Mouse (Mus musculus) layer of hippocampus, postnatal 36 days (tissue): ENCODE data around the gene Lrrn3. TPM values are rescaled to one million over a fixed set of nuclear protein-coding genes. Genes with fewer than 3 reads are reported as not detected.

Experiments used
- DNase-seq, 2 experiments: peaks; one replicate each; pipeline ENCODE4 v3.0.0; 2022
- total RNA-seq, 2 experiments: library from RNA; stranded (reverse); gene quantifications; 2 replicates each; pipeline ENCODE4 v1.2.3; 2021

Lrrn3 gene
- total RNA-seq = 10 to 100 TPM; 68.1 to 69.4 TPM

DNA sequence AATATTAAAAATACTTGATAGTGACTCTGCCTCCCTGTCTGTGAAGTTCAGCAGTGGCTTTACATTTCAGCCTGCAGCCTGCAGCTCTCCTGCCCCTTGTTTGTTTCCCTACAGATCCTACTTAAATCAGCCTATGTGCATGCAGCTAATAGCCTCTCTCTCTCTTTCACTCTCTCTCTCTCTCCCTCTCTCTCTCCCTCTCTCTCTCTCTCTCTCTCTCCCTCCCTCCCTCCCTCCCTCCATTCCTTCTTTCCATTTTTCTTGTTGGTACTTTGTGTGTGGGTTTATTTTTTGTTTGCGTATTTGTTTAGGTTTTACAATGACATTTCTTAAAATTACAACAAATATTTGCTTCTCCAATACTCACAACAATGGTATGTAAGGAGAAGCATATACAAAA, at the start of gene Lrrn3:
Lrrn3 (minus strand) TSS at position 101 of the 400 bp plus-strand sequence.
- DNase-seq = no peak

- no peak for DNase-seq
Measured at GRCm38 (mm10) chr12:41528410-41528809, 42.2 kb upstream of the Lrrn3 start.

- no peak for DNase-seq
Measured at GRCm38 (mm10) chr12:41526688-41527087, 40.5 kb upstream of the Lrrn3 start.

DNA sequence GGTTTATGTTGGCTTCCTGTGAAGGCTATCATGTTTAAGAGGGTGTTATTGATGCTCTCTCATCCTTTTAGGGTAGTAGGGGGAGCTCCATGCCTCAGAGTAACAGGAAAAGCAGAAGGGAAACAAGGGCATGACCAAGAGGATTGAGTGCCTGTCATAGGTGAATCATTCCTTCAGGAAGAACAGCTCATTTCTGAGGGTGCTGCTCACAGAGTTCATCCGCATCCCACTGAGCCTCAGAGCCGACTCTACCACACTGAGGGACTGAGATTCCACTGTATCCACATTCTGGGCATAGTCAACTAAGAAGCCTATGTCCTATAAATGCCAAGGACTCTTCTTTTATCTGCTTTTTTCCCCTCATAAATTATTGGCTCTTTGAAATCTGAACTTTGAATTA, 35.4 kb upstream of the Lrrn3 start:
- DNase-seq = no peak

DNA sequence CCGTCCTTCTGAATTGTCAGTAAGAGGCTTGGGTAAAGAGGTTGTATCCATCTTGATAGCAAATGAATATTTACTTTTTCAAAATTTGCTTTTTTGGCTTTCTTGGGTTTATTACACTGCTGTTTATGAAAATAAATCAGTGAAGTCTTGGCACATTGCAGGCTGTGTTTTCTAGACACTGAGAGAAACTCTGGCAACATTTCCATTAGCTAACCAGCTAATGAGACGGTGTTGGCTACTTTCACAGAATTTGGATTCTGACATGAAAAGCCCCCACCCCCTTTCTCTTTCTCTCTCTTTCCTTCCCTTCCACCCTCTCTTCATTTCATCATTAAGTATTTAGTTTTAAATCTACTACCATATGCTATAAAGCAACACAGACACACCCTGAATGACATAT, 34.1 kb upstream of the Lrrn3 start:
- DNase-seq = no peak

DNA sequence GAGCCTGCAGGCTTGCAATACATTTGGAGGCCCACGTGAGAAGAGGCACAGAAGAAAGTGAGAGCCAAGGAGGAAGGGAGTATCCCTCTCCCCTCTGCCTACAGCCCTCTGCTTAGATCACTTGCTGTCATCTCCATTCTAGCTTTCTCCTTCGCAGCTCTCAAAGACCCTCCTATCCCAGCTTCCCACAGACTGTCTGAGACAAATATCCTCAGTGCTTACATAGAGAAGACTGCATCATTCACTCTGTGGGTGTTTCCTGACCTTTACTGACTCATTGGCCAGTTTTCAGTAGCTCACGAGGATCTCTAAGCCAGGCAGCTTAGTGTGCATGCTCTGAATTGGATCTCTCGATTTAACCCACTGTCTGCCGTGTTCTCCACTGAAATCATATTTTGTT, 32.7 kb upstream of the Lrrn3 start:
- DNase-seq = no peak

DNA sequence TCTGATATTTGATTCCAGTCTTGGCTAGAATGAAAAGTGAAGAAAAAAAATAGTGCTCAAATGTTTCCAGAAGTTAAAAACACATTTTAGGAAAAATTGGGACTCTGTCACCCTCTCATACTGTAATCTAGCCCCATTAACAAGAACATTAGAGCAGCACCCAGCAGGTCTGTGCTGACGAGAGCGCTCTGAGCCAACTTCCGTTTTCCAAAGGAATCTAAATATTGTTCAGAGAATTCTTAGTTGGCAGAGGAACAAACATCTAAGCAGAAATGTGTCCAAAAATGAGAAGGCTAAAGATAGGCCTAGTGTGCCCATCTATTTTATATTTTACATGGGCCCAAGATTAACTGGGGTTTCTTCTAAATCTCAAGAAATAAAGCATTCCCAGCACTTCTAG, 24.4 kb upstream of the Lrrn3 start:
- no peak for DNase-seq

DNA sequence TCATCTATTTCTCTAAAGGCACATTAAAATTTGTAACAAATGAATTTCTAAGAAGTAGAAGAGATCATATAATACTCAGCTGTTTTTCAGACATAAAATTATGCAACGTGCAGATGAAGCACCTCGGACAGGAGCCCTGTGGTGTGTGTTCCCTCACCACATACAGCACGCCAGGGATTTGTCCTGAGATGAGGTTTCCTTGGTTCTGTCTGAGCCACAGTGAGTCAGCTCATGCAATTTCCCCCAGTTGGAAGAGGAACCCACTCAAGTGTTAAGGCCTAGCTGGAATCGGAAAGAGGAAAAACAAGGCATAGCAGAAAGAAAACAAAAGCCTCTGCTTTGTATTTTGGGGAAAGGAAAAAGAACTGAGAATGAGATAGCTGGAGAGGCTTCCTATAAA, 22.4 kb upstream of the Lrrn3 start:
- no peak for DNase-seq

DNA sequence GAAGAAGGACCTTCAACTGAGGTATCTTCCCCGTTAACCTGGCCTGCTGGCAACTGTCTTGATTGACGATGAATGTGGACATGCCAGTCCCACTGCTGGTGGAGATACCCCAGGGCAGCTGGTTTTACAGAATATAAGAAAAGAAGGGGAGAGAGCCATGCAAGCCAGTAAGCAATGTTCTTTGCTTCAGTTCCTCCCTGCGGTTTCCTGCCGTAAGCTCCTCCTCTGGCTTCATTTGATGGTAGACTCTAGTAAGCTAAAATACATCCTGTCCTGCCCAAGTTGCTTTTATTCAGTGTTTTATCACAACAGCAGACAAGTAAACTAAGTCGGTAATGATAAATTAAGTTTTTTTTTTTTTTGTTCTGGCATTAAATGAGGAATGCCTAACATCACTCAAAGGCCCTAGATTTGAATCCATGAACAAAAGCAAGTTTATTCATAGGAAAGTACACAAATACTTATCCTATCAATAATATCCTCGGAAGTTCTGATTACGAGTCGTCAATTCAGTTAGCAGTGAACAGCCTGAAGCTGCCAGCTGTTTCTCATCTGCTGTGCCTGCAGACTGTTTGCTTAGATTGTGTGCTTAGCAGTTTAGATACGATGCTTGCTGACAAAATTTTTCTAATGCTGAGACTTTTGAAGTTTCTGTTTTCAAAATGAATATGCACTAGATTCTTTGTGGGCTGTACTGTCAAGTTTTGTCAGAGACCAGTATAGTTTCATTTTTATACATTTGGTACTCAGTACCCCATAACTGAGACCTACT, 14.0 kb upstream of the Lrrn3 start:
- no peak for DNase-seq

DNA sequence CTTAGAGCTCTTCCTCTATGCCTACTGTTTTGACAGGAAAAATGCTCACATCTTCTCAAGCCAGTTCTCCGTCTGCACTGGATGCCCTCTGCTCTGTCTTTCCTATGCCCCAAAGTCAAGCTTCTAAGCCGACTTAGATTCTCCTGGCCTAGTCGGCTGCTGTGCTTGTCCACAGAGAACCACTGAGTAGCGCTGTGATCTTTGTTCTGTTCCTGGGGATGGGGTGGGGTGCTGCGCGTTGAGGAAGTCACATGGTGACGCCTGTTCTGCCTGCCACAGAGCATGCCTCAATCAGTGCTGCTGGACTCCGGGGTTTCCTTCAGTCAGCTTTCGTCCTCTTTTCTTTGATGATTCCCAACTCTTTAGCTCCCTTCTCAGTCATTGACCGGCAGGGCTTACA, 8.4 kb upstream of the Lrrn3 start:
- no peak for DNase-seq

- DNase-seq = no peak
Measured at GRCm38 (mm10) chr12:41487005-41487404, 774 bp upstream of the Lrrn3 start.

DNA sequence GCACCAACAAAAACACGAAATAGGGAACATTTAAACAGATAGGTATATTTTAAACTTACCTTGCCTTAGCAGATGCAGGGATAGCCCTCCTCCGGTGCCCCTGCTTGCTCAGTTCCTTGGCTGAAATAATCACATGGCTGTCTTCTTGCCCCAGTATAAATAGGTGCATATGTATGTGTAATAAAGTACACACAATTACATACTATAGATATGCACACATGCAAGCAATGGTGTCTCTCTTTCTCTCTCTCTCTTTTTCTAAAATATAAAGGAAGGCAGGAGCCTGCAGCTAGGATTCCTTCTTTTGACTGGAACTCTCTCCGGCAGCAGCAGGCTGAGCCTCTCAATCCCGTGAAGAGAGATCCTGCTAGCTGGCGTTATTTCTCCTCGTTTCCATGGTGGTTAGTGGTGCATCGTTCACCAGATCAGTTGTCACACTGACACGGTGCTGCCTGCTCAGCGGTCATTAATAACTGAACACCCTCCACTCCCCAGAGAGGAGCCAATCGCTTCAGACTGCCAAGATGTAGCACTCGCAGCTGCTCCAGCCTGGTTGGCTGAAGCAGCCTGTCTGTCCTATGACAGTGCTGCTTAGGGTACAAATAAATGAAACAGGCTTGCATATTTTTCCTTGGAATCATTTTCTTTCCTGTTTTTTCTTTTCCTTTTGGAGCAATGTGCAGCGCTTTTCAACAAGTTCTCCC, 567 bp downstream of the Lrrn3 start:
- peak; percentile 84 for DNase-seq

DNA sequence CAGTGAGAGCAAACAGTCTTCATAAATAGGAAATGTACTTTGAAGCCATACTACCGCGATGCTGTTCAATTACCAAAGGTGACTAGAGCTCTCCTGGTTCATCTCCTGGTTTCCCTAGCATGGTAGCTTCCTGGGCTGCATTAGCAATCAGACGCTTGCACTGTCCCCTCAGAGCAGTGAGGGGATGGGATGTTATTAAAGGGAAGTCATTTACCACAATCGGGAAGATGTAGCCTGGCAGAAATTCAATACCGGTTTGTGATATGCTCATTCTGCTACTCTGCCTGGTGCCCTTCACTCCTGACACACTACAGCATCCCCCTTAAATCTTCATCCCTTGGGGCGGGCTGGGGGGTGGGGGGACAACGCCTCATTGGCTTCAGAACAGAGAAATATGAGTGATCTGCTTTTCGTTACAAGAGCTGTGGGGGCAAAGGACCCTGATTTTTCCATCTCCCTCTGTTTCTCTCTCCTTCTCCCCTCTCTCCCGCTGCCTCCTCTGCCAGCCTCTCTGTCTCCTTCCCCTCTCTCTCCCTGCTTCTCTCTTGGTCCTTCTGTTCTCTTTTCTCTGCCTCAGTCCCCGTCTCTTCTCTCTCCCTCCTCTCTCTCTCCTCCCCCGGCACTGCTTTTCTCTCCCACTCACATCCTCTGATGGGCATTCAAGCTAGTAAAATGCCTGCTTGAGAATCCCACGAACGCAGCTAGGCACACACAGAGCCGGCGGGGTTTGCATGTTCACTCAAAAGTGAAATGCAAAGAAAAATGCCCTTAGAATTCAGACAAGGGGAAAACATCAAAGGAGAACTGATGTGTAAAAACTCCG, 1.3 kb downstream of the Lrrn3 start:
- peak; percentile 42 to 44 for DNase-seq

DNA sequence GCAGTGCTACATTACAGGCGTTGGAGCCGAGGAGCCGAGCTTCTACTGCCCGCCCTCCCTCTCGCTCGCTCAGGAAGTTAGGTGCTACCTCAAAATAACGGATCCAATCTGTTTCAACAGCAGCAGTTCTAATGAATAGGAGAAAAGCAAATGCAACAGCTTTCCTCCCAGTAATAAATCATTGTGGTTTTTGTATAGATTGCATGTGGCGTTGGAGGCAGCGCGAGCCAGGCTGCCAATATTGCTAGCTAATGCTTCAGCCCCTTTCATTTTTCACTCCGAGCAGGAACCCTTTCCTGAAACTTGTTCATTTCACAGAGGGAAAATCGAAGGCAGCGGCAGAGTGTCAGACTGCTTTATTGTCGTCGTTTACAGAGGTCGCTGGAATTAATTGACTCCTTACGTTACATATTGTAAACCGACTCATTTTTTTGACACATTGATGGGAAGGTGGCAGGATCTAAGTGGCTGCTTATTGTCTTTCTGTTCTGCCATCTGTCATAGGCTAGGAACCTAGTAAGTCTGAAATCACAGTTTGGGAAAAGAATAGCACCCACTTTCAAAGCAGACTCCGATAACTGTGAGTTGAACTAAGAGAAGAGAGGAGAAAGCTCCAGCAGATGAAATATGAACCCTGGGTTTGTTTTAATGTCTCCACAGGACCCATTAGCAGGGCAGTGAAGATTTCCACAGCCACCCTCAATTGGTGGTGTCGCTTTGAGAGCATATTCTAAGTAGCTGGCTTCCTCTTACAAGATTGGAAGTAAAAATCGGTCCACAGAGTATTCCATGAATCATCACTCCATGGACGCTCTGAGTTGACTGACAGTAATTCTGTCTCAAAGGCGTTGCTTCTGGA, 2.4 kb downstream of the Lrrn3 start:
- DNase-seq = peak; percentile 42 to 44

GRCm38 (mm10) chr12:41483091-41483592, 3.1 kb downstream of the Lrrn3 start:
- DNase-seq = peak in 1 of 2 experiments; percentile 37

DNA sequence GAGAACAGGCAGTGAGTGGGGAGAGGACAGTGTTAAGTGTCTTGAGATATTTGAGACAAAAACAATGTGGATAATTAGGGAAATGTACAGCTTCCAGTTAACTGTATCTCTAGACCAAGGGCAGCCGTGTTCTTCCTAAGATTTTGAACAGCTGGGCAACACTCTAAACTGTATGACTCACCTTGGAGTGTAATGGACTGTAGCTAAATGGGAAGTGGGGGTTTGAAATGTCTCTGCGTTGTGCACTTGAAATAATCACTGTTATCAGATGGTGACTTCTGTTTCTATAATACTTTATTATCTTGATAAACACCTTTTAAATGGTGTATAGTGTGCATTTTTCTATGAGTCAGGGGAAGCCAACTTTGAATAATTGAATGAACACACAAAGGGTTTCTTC, 4.7 kb downstream of the Lrrn3 start:
- no peak for DNase-seq

GRCm38 (mm10) chr12:41469096-41469801, 17.0 kb downstream of the Lrrn3 start:
- no peak for DNase-seq

DNA sequence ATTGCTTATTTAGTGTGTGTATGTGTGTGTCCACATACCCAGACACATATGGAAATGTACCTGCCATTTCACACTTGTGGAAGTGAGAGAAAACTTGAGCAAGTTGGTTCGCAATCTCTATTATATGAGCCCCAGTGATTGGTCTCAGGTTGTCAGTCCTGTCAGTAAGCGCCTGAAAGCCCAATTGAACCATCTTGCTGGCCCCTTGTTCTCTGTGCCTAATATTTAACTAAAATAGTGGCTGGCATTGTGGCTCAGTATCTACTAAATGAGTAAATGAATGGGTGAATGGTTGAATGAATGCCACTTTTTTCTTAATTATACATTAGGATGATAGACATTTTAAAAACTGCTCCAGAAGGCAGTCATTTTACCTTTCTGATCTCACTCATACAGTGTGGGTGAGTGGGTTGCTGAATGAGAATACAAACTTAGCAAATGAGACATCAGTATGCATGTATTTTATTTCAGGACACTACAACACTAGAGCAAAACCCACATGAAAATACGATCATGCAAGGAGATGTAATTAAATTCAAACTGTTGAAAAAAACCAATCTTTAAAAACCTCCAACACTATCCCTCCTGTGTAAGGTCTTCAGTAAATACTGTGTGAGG, 17.7 kb downstream of the Lrrn3 start:
- DNase-seq = no peak

GRCm38 (mm10) chr12:41438446-41438845, 47.8 kb downstream of the Lrrn3 start:
- no peak for DNase-seq

GRCm38 (mm10) chr12:41436206-41436985, 49.8 kb downstream of the Lrrn3 start:
- no peak for DNase-seq
